Mouse (Mus musculus): ENCODE measurements around the gene Bcl7b. TPM values are rescaled to one million over a fixed set of nuclear protein-coding genes. Genes with fewer than 3 reads are reported as not detected.
"Not testable (repeated sequence)": the region's sequence is repeated elsewhere in the genome, so short reads cannot be mapped to it uniquely, and the experiment has no call there.

Gene Bcl7b
- polyA plus RNA-seq, 2 experiments, result 20.6 to 46.2 TPM

- no peak overlapping the region for H3K9ac ChIP-seq (ENCODE audit: low read depth, low read length, severe bottlenecking)
- H3K36me3 ChIP-seq (ENCODE audit: control insufficient read depth, insufficient read depth, low read length), result peaks cover 84% of the 10 kb centered on the region
- no peaks in the 10 kb centered on the region for H3K4me1 ChIP-seq (ENCODE audit: control insufficient read depth, insufficient read depth, low read length)
- ATAC-seq (ENCODE audit: low FRiP score, low read depth), result no peak
- no peak for TF ChIP-seq POLR2A (IDR thresholded peaks at IDR 0.05; ENCODE audit: borderline replicate concordance, extremely low read depth, insufficient read depth, insufficient read length)
- DNase-seq (ENCODE audit: low spot score), result no peak
- no peaks in the 10 kb centered on the region for H3K9me3 ChIP-seq (ENCODE audit: control insufficient read depth, low read length)
- H3K27me3 ChIP-seq (ENCODE audit: control insufficient read depth, insufficient read depth, low read length), result no peaks in the 10 kb centered on the region
- 71% methylated on average over 3 of the region's 3 CpGs for WGBS
- H3K4me2 ChIP-seq (replicated peaks; ENCODE audit: low read depth, low read length, severe bottlenecking), result no peak overlapping the region
- no peak overlapping the region for H3K4me3 ChIP-seq (replicated peaks; ENCODE audit: low read length)
- no peak overlapping the region for H3K27ac ChIP-seq (replicated peaks; ENCODE audit: low read depth, low read length)
Observed at GRCm38 (mm10) chr5:135202763-135203162, 34.7 kb downstream of the Bcl7b start.

DNA sequence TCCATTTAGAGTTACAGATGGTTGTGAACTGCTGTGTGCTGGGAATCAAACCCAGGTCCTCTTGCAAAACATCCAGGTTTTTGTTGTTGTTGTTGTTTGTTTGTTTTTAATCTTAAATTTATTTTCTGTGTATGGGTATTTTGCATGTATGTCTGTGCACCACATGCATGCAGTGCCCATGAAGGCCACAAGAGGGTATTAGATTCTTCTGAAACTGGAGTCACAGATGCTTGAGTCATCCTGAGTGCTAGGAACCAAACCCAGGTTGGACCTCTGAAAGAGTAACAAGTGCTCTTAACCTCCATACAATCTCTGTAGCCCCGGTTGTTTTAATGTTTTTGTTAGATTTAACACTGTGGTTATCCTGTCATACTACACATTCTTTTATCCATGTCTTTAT is 40.1 kb downstream of the Bcl7b start:
- no peak for TF ChIP-seq POLR2A (IDR thresholded peaks at IDR 0.05; ENCODE audit: borderline replicate concordance, extremely low read depth, insufficient read depth, insufficient read length)

GRCm38 (mm10) chr5:135216871-135217270 is 48.8 kb downstream of the Bcl7b start:
- no peak for TF ChIP-seq POLR2A (IDR thresholded peaks at IDR 0.05; ENCODE audit: borderline replicate concordance, extremely low read depth, insufficient read depth, insufficient read length)
- 89% methylated on average over 6 of the region's 6 CpGs for WGBS

More for the DNA sequence above, 40.1 kb downstream of the Bcl7b start:
- no peaks in the 10 kb centered on the region for H3K4me1 ChIP-seq (ENCODE audit: control insufficient read depth, insufficient read depth, low read length)
- H3K4me2 ChIP-seq (replicated peaks; ENCODE audit: low read depth, low read length, severe bottlenecking), result no peak overlapping the region
- 93% methylated on average over 1 of the region's 1 CpGs for WGBS
- ATAC-seq (ENCODE audit: low FRiP score, low read depth), result no peak
- H3K27ac ChIP-seq (replicated peaks; ENCODE audit: low read depth, low read length), result no peak overlapping the region
- no peak overlapping the region for H3K4me3 ChIP-seq (replicated peaks; ENCODE audit: low read length)
- no peaks in the 10 kb centered on the region for H3K9me3 ChIP-seq (ENCODE audit: control insufficient read depth, low read length)
- DNase-seq (ENCODE audit: low spot score), result no peak
- no peak overlapping the region for H3K9ac ChIP-seq (ENCODE audit: low read depth, low read length, severe bottlenecking)
- H3K36me3 ChIP-seq (ENCODE audit: control insufficient read depth, insufficient read depth, low read length), result peaks cover 97% of the 10 kb centered on the region
- no peaks in the 10 kb centered on the region for H3K27me3 ChIP-seq (ENCODE audit: control insufficient read depth, insufficient read depth, low read length)

GRCm38 (mm10) chr5:135220941-135221340 is 52.9 kb downstream of the Bcl7b start:
- no peak for TF ChIP-seq POLR2A (IDR thresholded peaks at IDR 0.05; ENCODE audit: borderline replicate concordance, extremely low read depth, insufficient read depth, insufficient read length)
- peaks cover 94% of the 10 kb centered on the region for H3K36me3 ChIP-seq (ENCODE audit: control insufficient read depth, insufficient read depth, low read length)
- H3K4me1 ChIP-seq (ENCODE audit: control insufficient read depth, insufficient read depth, low read length), result no peaks in the 10 kb centered on the region
- no peak overlapping the region for H3K4me2 ChIP-seq (replicated peaks; ENCODE audit: low read depth, low read length, severe bottlenecking)
- no peak overlapping the region for H3K27ac ChIP-seq (replicated peaks; ENCODE audit: low read depth, low read length)
- H3K9ac ChIP-seq (ENCODE audit: low read depth, low read length, severe bottlenecking), result no peak overlapping the region
- DNase-seq (ENCODE audit: low spot score) (no peak), ATAC-seq (ENCODE audit: low FRiP score, low read depth) (no peak)
- H3K27me3 ChIP-seq (ENCODE audit: control insufficient read depth, insufficient read depth, low read length), result no peaks in the 10 kb centered on the region
- H3K4me3 ChIP-seq (replicated peaks; ENCODE audit: low read length), result no peak overlapping the region
- H3K9me3 ChIP-seq (ENCODE audit: control insufficient read depth, low read length), result no peaks in the 10 kb centered on the region

More at GRCm38 (mm10) chr5:135216871-135217270, 48.8 kb downstream of the Bcl7b start:
- H3K9ac ChIP-seq (ENCODE audit: low read depth, low read length, severe bottlenecking), result no peak overlapping the region
- no peak overlapping the region for H3K4me2 ChIP-seq (replicated peaks; ENCODE audit: low read depth, low read length, severe bottlenecking)
- no peak for DNase-seq (ENCODE audit: low spot score)
- no peaks in the 10 kb centered on the region for H3K4me1 ChIP-seq (ENCODE audit: control insufficient read depth, insufficient read depth, low read length)
- H3K36me3 ChIP-seq (ENCODE audit: control insufficient read depth, insufficient read depth, low read length), result peaks cover 99% of the 10 kb centered on the region
- H3K9me3 ChIP-seq (ENCODE audit: control insufficient read depth, low read length), result no peaks in the 10 kb centered on the region
- no peak overlapping the region for H3K4me3 ChIP-seq (replicated peaks; ENCODE audit: low read length)
- no peak for ATAC-seq (ENCODE audit: low FRiP score, low read depth)
- no peaks in the 10 kb centered on the region for H3K27me3 ChIP-seq (ENCODE audit: control insufficient read depth, insufficient read depth, low read length)
- no peak overlapping the region for H3K27ac ChIP-seq (replicated peaks; ENCODE audit: low read depth, low read length)

DNA sequence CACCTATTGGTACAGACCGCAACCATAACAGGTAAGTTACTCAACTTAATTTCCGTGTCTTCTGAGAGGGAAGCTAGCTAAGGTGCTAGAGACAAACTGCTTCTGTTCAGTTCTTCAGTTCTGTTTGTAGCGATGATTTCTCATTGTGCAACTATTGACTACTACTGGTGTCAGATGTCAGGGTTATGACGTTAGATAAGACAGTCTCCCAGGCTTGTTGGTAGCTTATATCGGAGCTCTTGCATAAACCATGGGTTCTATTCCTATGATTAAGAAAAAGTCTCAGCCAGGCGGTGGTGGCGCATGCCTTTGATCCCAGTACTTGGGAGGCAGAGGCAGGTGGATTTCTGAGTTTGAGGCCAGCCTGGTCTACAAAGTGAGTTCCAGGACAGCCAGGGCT is 54.0 kb downstream of the Bcl7b start:
- no peak overlapping the region for H3K9ac ChIP-seq (ENCODE audit: low read depth, low read length, severe bottlenecking)
- H3K4me1 ChIP-seq (ENCODE audit: control insufficient read depth, insufficient read depth, low read length), result no peaks in the 10 kb centered on the region
- no peak overlapping the region for H3K27ac ChIP-seq (replicated peaks; ENCODE audit: low read depth, low read length)
- TF ChIP-seq POLR2A (IDR thresholded peaks at IDR 0.05; ENCODE audit: borderline replicate concordance, extremely low read depth, insufficient read depth, insufficient read length), result no peak
- ATAC-seq (ENCODE audit: low FRiP score, low read depth), result no peak
- no peak overlapping the region for H3K4me2 ChIP-seq (replicated peaks; ENCODE audit: low read depth, low read length, severe bottlenecking)
- H3K36me3 ChIP-seq (ENCODE audit: control insufficient read depth, insufficient read depth, low read length), result peaks cover 91% of the 10 kb centered on the region
- H3K4me3 ChIP-seq (replicated peaks; ENCODE audit: low read length), result no peak overlapping the region
- WGBS, result 94% methylated on average over 7 of the region's 7 CpGs
- H3K27me3 ChIP-seq (ENCODE audit: control insufficient read depth, insufficient read depth, low read length), result no peaks in the 10 kb centered on the region
- no peak for DNase-seq (ENCODE audit: low spot score)
- no peaks in the 10 kb centered on the region for H3K9me3 ChIP-seq (ENCODE audit: control insufficient read depth, low read length)

DNA sequence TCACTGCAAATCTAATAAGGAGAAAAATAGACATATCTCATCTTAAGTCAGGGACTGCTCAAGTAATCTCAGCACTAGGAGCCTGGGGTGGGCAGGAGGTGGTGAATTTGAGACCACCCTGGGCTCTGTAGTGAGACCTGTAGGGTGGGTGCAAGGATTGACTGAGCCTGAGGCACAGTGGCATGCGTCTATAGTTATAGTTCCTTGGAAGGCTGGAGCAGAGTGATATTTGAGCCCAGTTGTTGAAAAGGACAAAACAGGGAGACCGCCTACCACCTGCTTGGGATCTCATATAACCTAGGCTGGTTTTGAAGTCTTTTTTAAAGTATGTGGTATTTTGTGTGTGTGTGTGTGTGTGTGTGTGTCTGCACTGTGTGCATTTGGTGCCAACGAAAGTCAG is 56.1 kb downstream of the Bcl7b start:
- WGBS, result 90% methylated on average over 3 of the region's 3 CpGs
- no peak for ATAC-seq (ENCODE audit: low FRiP score, low read depth)
- peaks cover 89% of the 10 kb centered on the region for H3K36me3 ChIP-seq (ENCODE audit: control insufficient read depth, insufficient read depth, low read length)

DNA sequence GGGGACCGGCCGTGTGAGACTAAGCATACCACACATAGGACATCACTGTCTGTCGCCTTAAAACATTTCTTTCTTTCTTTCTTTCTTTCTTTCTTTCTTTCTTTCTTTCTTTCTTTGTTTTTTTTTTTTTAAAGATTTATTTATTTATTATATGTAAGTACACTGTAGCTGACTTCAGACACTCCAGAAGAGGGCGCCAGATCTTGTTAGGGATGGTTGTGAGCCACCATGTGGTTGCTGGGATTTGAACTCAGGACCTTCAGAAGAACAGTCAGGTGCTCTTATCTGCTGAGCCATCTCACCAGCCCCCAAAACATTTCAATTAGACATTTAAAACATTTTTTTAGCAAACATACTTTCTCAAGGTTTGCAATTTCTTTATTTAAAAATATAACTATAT is 57.8 kb downstream of the Bcl7b start:
- not testable (repeated sequence) for H3K27me3 ChIP-seq (ENCODE audit: control insufficient read depth, insufficient read depth, low read length); ATAC-seq (ENCODE audit: low FRiP score, low read depth); DNase-seq (ENCODE audit: low spot score); H3K4me2 ChIP-seq (replicated peaks; ENCODE audit: low read depth, low read length, severe bottlenecking); H3K27ac ChIP-seq (replicated peaks; ENCODE audit: low read depth, low read length); H3K4me3 ChIP-seq (replicated peaks; ENCODE audit: low read length); H3K9ac ChIP-seq (ENCODE audit: low read depth, low read length, severe bottlenecking); H3K9me3 ChIP-seq (ENCODE audit: control insufficient read depth, low read length); H3K4me1 ChIP-seq (ENCODE audit: control insufficient read depth, insufficient read depth, low read length)
- H3K36me3 ChIP-seq (ENCODE audit: control insufficient read depth, insufficient read depth, low read length), result peaks cover 87% of the 10 kb centered on the region
- 96% methylated on average over 4 of the region's 4 CpGs for WGBS

More for the DNA sequence above, 56.1 kb downstream of the Bcl7b start:
- no peak overlapping the region for H3K9ac ChIP-seq (ENCODE audit: low read depth, low read length, severe bottlenecking)
- no peak overlapping the region for H3K27ac ChIP-seq (replicated peaks; ENCODE audit: low read depth, low read length)
- no peaks in the 10 kb centered on the region for H3K9me3 ChIP-seq (ENCODE audit: control insufficient read depth, low read length)
- DNase-seq (ENCODE audit: low spot score), result no peak
- H3K4me3 ChIP-seq (replicated peaks; ENCODE audit: low read length), result no peak overlapping the region
- no peaks in the 10 kb centered on the region for H3K27me3 ChIP-seq (ENCODE audit: control insufficient read depth, insufficient read depth, low read length)
- H3K4me1 ChIP-seq (ENCODE audit: control insufficient read depth, insufficient read depth, low read length), result no peaks in the 10 kb centered on the region
- H3K4me2 ChIP-seq (replicated peaks; ENCODE audit: low read depth, low read length, severe bottlenecking), result no peak overlapping the region
- no peak for TF ChIP-seq POLR2A (IDR thresholded peaks at IDR 0.05; ENCODE audit: borderline replicate concordance, extremely low read depth, insufficient read depth, insufficient read length)

Data from limb, embryonic 14.5 days (tissue).